Mouse (Mus musculus) heart, embryonic 12.5 days (tissue): ENCODE measurements at regions not wholly inside any gene's neighbourhood (a gene's known extent, or its start where the extent isn't known, plus 50 kb on each side); places are given as distances from the start of the nearest gene placed in this dataset.
A peak's percentile ranks its signal among the peaks of the same experiment; 100 is the strongest.

ENCODE experiments used
- ATAC-seq: fragments of 200-750 bp; cut with Nextera tagmentation; 2 replicates; pipeline ENCODE4 v1.8.0; 2017; ENCODE audit warnings: moderate TSS enrichment, moderate library complexity; ENCODE audit not compliant: insufficient number of reproducible peaks, low FRiP score
- H3K27ac ChIP-seq: fragments of 300-500 bp; sonication (generic); 2 replicates; pipeline ENCODE4 v1.5.1; 2016; ENCODE audit warnings: mild to moderate bottlenecking, moderate library complexity; ENCODE audit not compliant: poor library complexity, severe bottlenecking
- H3K27me3 ChIP-seq: fragments of 300-500 bp; sonication (generic); replicated peaks from 2 replicates; pipeline ENCODE4 v1.6.1; 2016; ENCODE audit warnings: mild to moderate bottlenecking, moderate library complexity
- H3K36me3 ChIP-seq: fragments of 300-500 bp; sonication (generic); 2 replicates; pipeline ENCODE4 v1.6.1; 2016; ENCODE audit warnings: mild to moderate bottlenecking, moderate library complexity
- H3K4me1 ChIP-seq: fragments of 300-500 bp; sonication (generic); replicated peaks from 2 replicates; pipeline ENCODE4 v1.6.1; 2016; ENCODE audit warnings: mild to moderate bottlenecking
- H3K4me2 ChIP-seq: fragments of 300-500 bp; sonication (generic); 2 replicates; pipeline ENCODE4 v1.6.1; 2016; ENCODE audit warnings: mild to moderate bottlenecking, moderate library complexity
- H3K4me3 ChIP-seq: fragments of 300-500 bp; sonication (generic); 2 replicates; pipeline ENCODE4 v1.5.1; 2016; ENCODE audit warnings: mild to moderate bottlenecking
- H3K9ac ChIP-seq: fragments of 300-500 bp; sonication (generic); 2 replicates; pipeline ENCODE4 v1.6.1; 2016; ENCODE audit warnings: mild to moderate bottlenecking, moderate library complexity
- H3K9me3 ChIP-seq: fragments of 300-500 bp; sonication (generic); replicated peaks from 2 replicates; pipeline ENCODE4 v1.6.1; 2016; ENCODE audit warnings: mild to moderate bottlenecking, moderate library complexity
- WGBS: fragments of 180-500 bp; shearing (Covaris S2); methylation state at CpG from one replicate; pipeline ENCODE4 v1.1.7; 2016; 5-methylcytosine and 5-hydroxymethylcytosine counted together

DNA sequence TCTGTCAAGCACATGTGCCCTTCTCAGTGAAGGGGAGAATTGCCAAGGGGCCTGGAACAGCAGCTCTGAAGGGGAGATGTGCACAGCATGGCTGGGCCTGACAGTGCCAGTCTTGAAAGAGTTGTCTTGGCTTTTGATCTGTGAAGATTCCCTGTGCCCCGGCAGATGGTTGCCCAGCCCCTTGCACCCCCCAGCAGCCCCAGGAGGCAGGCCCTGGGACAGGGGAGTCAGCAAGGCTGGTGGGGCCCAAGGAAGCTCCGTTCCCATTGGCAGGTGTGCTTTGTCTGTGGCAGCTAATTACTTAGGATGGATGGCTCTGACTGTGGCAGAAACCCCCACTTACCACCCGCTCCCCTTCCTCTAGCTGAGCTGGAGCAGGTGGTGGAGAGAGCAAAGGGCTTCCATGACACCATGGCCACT is 58.6 kb downstream of the Tspan17 start:
- ATAC-seq, result no peak
- no peak overlapping the region for H3K4me3 ChIP-seq
- WGBS, result 44% methylated on average over 3 of the region's 3 CpGs
- H3K4me2 ChIP-seq, result no peak overlapping the region
- H3K9ac ChIP-seq, result no peak overlapping the region
- peaks cover 17% of the 10 kb centered on the region for H3K27me3 ChIP-seq
- H3K4me1 ChIP-seq, result no peaks in the 10 kb centered on the region
- no peaks in the 10 kb centered on the region for H3K9me3 ChIP-seq
- no peaks in the 10 kb centered on the region for H3K36me3 ChIP-seq
- no peak overlapping the region for H3K27ac ChIP-seq

DNA sequence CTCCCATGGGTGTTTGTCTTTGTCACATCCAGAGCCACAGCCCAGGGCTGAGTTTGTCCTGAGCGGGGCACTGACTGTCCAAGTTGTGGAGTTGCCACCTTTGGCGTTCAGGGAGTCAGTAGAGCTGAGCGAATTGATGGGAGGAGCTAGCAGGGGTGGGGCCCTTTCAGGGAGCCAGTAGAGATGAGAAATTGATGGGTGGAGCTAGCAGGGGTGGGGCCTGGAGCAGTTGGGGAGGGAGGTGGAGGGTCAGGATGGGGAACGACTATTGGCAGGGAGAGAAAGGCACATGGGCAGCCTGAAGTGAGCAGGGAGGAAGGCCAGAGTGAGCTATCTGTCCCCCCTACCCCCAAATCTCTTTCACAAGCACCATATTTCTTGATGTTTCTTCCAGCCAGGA is 62.0 kb downstream of the Tspan17 start:
- H3K9me3 ChIP-seq, result no peaks in the 10 kb centered on the region
- ATAC-seq, result no peak
- H3K4me3 ChIP-seq, result no peak overlapping the region
- H3K4me2 ChIP-seq, result no peak overlapping the region
- no peaks in the 10 kb centered on the region for H3K4me1 ChIP-seq
- WGBS, result 53% methylated on average over 4 of the region's 4 CpGs
- no peaks in the 10 kb centered on the region for H3K36me3 ChIP-seq
- H3K27me3 ChIP-seq, result peaks cover 28% of the 10 kb centered on the region
- H3K9ac ChIP-seq, result no peak overlapping the region
- H3K27ac ChIP-seq, result no peak overlapping the region

DNA sequence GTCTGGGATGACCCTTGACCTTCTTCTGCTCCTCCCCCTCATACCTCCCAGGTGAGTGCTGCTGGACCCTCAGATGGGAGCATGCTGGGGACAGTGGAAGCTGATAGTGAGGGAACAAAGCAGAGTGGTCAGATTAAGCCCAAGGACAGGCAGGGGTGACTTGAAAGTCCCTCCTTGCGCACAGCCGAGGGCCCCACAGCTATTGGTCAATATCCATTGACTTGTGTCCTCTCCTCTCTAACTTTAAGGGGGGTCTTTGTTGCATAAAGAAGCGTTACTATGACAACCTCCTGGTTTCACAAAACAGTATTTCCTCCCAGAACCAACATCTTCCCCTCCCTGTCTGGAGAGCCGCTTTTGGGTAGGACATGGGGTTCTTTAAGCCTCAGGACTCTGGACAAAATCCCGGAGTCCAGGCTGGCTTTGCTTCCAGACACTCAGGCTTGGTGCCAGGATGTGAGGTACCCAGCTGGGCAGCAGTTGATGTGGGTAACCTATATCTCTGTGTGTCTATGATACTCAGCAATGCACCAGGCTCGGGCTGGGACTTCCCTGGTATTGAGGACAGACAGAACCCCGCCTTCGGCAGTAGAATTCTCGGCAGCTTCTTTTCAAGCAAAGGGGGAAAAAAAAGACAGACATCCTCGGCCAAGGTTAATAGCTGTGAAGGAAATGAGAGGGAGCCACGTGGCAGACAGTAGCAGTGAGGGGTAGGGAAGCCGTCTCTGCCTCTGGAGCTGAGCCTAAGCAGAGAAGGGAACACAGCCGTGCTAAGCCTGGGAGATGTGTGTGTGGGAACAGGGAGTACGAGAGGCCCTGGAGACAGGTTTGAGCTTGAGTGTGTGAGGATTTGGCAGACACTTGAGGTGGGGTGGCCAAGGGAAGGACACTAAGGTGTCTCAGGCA is 66.4 kb downstream of the Tspan17 start:
- Histone ChIP-seq H3K9me3 (no peaks in the 10 kb centered on the region), H3K4me3 (no peak overlapping the region)
- 52% methylated on average over 14 of the region's 14 CpGs for WGBS

DNA sequence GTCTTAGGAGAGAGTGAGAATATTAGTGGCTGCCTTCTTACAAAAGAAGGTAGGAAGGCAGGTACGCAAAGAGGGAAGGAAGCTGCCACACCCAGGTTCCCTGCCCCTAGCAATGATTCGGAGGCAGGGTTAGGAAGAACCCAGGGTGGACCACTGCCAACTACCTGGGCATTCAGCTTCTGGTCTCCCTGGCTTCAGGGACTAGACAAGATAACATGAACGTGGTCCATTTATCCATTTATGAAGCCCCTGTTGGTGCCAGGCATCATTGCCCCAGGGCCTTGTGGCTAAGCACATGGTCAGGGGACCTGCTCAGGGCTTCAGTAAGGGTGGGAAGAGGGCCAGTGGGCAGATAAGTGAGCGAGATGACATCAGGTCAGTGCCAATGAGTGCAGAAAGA is 73.8 kb downstream of the Tspan17 start:
- Histone ChIP-seq H3K4me1 (no peaks in the 10 kb centered on the region), H3K4me2 (no peak overlapping the region), H3K4me3 (no peak overlapping the region), H3K9me3 (no peaks in the 10 kb centered on the region), H3K27ac (no peak overlapping the region), H3K27me3 (peaks cover 15% of the 10 kb centered on the region; the same call in 1 of the 2 replicates), H3K9ac (no peak overlapping the region), H3K36me3 (no peaks in the 10 kb centered on the region)
- ATAC-seq, result no peak
- WGBS, result 76% methylated on average over 4 of the region's 4 CpGs

More for the DNA sequence above, 66.4 kb downstream of the Tspan17 start:
- no peak for ATAC-seq
- Histone ChIP-seq H3K27ac (no peak overlapping the region), H3K4me2 (no peak overlapping the region), H3K4me1 (no peaks in the 10 kb centered on the region), H3K36me3 (no peaks in the 10 kb centered on the region), H3K9ac (no peak overlapping the region), H3K27me3 (peaks cover 29% of the 10 kb centered on the region)

DNA sequence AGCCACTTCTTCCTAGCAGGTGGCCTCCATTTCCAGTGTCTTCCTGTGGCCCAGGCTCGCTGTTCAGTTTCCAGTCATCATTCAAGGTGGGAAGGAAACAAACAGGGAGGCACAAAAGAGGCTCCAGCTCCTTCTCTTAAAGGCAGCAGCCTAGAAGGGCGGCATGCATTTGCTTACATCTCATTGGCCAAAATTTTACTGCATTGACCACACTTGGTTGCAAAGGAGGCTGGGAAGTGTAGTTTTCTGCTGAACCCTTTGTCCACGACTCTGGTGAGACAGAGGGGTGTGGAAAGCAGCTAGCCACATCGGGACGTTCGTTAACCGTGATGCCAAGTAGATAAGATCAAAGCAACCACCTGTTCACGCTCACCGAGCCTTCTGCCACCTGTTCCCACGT is 74.9 kb downstream of the Tspan17 start:
- H3K9me3 ChIP-seq, result no peaks in the 10 kb centered on the region
- no peak overlapping the region for H3K4me2 ChIP-seq
- no peak for ATAC-seq
- peaks cover 22% of the 10 kb centered on the region for H3K27me3 ChIP-seq
- H3K4me3 ChIP-seq, result no peak overlapping the region
- no peaks in the 10 kb centered on the region for H3K36me3 ChIP-seq
- WGBS, result 41% methylated on average over 10 of the region's 10 CpGs
- no peaks in the 10 kb centered on the region for H3K4me1 ChIP-seq
- no peak overlapping the region for H3K27ac ChIP-seq
- no peak overlapping the region for H3K9ac ChIP-seq

GRCm38 (mm10) chr13:54872004-54872403 is 77.2 kb upstream of the Unc5a start:
- H3K4me3 ChIP-seq, result no peak overlapping the region
- H3K4me1 ChIP-seq, result no peaks in the 10 kb centered on the region
- no peak overlapping the region for H3K27ac ChIP-seq
- ATAC-seq, result no peak
- H3K4me2 ChIP-seq, result no peak overlapping the region
- WGBS, result 25% methylated on average over 12 of the region's 12 CpGs
- no peaks in the 10 kb centered on the region for H3K36me3 ChIP-seq
- peaks cover 83% of the 10 kb centered on the region for H3K27me3 ChIP-seq
- no peak overlapping the region for H3K9ac ChIP-seq
- H3K9me3 ChIP-seq, result no peaks in the 10 kb centered on the region

GRCm38 (mm10) chr13:54873882-54874281 is 75.3 kb upstream of the Unc5a start:
- WGBS, result 55% methylated on average over 9 of the region's 9 CpGs

GRCm38 (mm10) chr13:54874291-54875200 is 74.7 kb upstream of the Unc5a start:
- Histone ChIP-seq H3K27ac (no peak overlapping the region), H3K4me1 (no peaks in the 10 kb centered on the region), H3K36me3 (no peaks in the 10 kb centered on the region), H3K4me2 (peak overlapping the region; percentile 16; the same call in 1 of the 2 replicates), H3K9ac (no peak overlapping the region), H3K4me3 (no peak overlapping the region), H3K27me3 (peaks cover 86% of the 10 kb centered on the region), H3K9me3 (no peaks in the 10 kb centered on the region)
- ATAC-seq, result no peak
- 4% methylated on average over 38 of the region's 38 CpGs for WGBS

More at GRCm38 (mm10) chr13:54873882-54874281, 75.3 kb upstream of the Unc5a start:
- Histone ChIP-seq H3K27me3 (peaks cover 88% of the 10 kb centered on the region), H3K27ac (no peak overlapping the region), H3K4me3 (no peak overlapping the region), H3K9me3 (no peaks in the 10 kb centered on the region), H3K4me1 (no peaks in the 10 kb centered on the region), H3K4me2 (no peak overlapping the region), H3K9ac (no peak overlapping the region), H3K36me3 (no peaks in the 10 kb centered on the region)
- ATAC-seq, result no peak

DNA sequence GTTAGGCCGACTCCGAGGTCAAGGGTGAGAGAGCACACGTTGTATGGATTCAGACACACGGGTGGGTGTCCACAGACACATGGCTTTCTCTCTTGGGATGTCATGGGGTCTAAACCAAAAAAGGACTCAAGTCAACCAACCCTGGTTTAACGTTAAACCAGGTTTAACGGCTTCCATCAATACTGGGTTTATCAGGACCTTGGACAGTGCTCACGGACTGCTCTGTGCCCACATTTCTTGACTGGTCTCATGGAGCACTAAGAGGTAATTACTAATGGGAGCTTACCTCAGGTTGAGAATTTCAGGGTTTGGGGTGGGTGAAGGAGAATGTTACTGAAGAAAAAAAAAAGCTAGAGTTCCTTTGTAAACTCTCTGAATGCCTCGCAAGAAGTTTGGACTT is 72.7 kb upstream of the Unc5a start:
- Histone ChIP-seq H3K27me3 (peaks cover 67% of the 10 kb centered on the region), H3K4me1 (no peaks in the 10 kb centered on the region), H3K4me3 (no peak overlapping the region), H3K27ac (no peak overlapping the region), H3K9ac (no peak overlapping the region), H3K9me3 (no peaks in the 10 kb centered on the region), H3K4me2 (no peak overlapping the region), H3K36me3 (no peaks in the 10 kb centered on the region)
- WGBS, result 30% methylated on average over 8 of the region's 8 CpGs
- ATAC-seq, result no peak

GRCm38 (mm10) chr13:54877656-54878055 is 71.6 kb upstream of the Unc5a start:
- 0 out of 2 replicates have a peak, but pooled peaks cover 3% of the 10 kb centered on the region for H3K9me3 ChIP-seq
- H3K27ac ChIP-seq, result no peak overlapping the region
- H3K27me3 ChIP-seq, result peaks cover 64% of the 10 kb centered on the region
- WGBS, result 75% methylated on average over 8 of the region's 8 CpGs
- H3K4me1 ChIP-seq, result no peaks in the 10 kb centered on the region
- no peak overlapping the region for H3K4me2 ChIP-seq
- no peak overlapping the region for H3K4me3 ChIP-seq
- ATAC-seq, result no peak
- H3K36me3 ChIP-seq, result no peaks in the 10 kb centered on the region
- no peak overlapping the region for H3K9ac ChIP-seq

DNA sequence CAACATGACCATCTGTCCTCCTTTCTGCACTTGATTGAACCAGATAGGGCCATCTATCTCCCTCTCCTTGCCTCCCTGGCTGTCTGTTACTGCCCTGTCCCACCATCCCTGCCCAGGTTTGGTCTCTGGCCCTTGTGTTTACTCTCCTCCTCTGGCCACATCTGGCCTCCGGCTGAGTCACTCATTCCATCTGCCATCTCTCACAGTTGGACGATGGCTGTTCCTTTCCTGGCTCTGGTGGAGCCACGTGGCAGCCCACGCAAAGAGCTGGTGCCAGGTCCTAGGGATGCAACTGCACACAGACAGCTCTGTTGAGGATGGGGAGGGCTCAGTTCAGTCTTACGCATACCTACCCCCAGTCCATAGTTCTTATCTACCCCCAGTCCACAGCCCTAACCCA is 69.9 kb upstream of the Unc5a start:
- Histone ChIP-seq H3K36me3 (no peaks in the 10 kb centered on the region), H3K4me2 (no peak overlapping the region), H3K4me1 (no peaks in the 10 kb centered on the region), H3K9me3 (0 out of 2 replicates have a peak, but pooled peaks cover 3% of the 10 kb centered on the region), H3K9ac (no peak overlapping the region), H3K4me3 (no peak overlapping the region), H3K27ac (no peak overlapping the region), H3K27me3 (peaks cover 62% of the 10 kb centered on the region)
- 72% methylated on average over 5 of the region's 5 CpGs for WGBS
- ATAC-seq, result no peak
